Comparison of ENCODE assay signal across 20 mouse cellular contexts in the genomic region with DNA sequence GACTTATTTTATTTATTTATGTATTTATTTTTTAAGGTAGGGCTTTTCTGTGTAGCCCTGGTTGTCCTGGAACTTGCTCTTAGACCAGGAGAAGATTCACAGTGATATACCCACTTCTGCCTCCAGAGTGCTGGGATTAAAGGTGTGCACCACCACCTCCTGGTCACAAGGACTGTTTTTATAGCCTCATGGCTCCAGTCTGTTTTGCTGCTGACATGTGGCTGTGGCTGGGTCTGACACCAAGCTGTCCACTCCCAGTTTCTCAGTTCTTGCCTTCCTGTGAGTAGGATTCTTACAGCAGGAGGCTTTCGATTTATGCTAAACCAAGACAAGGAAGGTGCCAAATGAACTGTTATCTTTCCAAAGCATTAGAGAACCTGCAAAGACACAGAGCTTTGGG. TPM values are rescaled to one million over a fixed set of nuclear protein-coding genes. Genes with fewer than 3 reads are reported as not detected.
"Had no signal": no experiment of that assay in that cellular context is flagged by ENCODE, and none has a peak within 500 bp of the region (broad histone marks: within the 10 kb centered on the region; RNA-seq: fewer than 3 reads in every experiment).

No protein-coding gene starts in this region.

- H3K9me3 ChIP-seq: lung, embryonic 15.5 days; midbrain, embryonic 12.5 days; midbrain, embryonic 15.5 days; neural tube, embryonic 12.5 days; stomach, embryonic 15.5 days had no signal

- H3K4me1 ChIP-seq: lung, embryonic 15.5 days; megakaryocyte, embryonic 14.5 days; midbrain, embryonic 12.5 days; midbrain, embryonic 15.5 days; neural tube, embryonic 12.5 days; stomach, embryonic 15.5 days had no signal

- H3K36me3 ChIP-seq: lung, embryonic 15.5 days; midbrain, embryonic 12.5 days; midbrain, embryonic 15.5 days; neural tube, embryonic 12.5 days; stomach, embryonic 15.5 days had no signal

- DNase-seq: lung, adult 2 months; lung, postnatal 14 days; lung, postnatal 36 days; right cerebral cortex, postnatal 14 days; thymus, adult 18-20 months; thymus, postnatal 14 days; thymus, postnatal 36 days had no signal

- H3K27ac ChIP-seq: liver, embryonic 14.5 days; lung, embryonic 15.5 days; macrophage; midbrain, embryonic 12.5 days; midbrain, embryonic 15.5 days; neural tube, embryonic 12.5 days; stomach, embryonic 15.5 days had no signal

- H3K4me3 ChIP-seq: lung, embryonic 15.5 days; megakaryocyte, embryonic 14.5 days; midbrain, embryonic 12.5 days; midbrain, embryonic 15.5 days; neural tube, embryonic 12.5 days; stomach, embryonic 15.5 days had no signal

- H3K4me2 ChIP-seq: lung, embryonic 15.5 days; midbrain, embryonic 12.5 days; midbrain, embryonic 15.5 days; neural tube, embryonic 12.5 days; stomach, embryonic 15.5 days had no signal

- H3K9ac ChIP-seq: liver, embryonic 14.5 days; lung, embryonic 15.5 days; midbrain, embryonic 12.5 days; midbrain, embryonic 15.5 days; neural tube, embryonic 12.5 days; stomach, embryonic 15.5 days had no signal

- H3K27me3 ChIP-seq: lung, embryonic 15.5 days; megakaryocyte, embryonic 14.5 days; midbrain, embryonic 12.5 days; midbrain, embryonic 15.5 days; neural tube, embryonic 12.5 days; stomach, embryonic 15.5 days had no signal

- ATAC-seq: lung, postnatal 0 days; midbrain, embryonic 15.5 days had no signal

RNA-seq across cellular contexts. Expression of a gene that starts 16.5 kb away (rescaled TPM):
- total RNA-seq: megakaryocyte progenitor cell, adult 5-6 weeks; monocyte, adult 5-6 weeks; neutrophil, adult 5-6 weeks had no signal
- polyA plus RNA-seq: macrophage; spleen, adult 2 months had no signal
